25 mouse cellular contexts compared by ENCODE assay signal in genomic region chr4:57224776-57225175, GRCm38 (mm10).
DNase-seq lines count a peak whose midpoint lies in the region; ATAC-seq and TF ChIP-seq lines count a peak whose summit lies in the region.
"Had no signal": no experiment of that assay in that cellular context is flagged by ENCODE, and none has a peak within 500 bp of the region (broad histone marks: within the 10 kb centered on the region; RNA-seq: fewer than 3 reads in every experiment).

No protein-coding gene starts in this region.

- H3K4me2 ChIP-seq in lung, postnatal 0 days (replicated peaks; ENCODE audit: low read depth, low read length) = no peak overlapping the region
- H3K4me2 ChIP-seq: embryonic facial prominence, embryonic 13.5 days; forebrain, embryonic 12.5 days; limb, embryonic 13.5 days; liver, embryonic 12.5 days; lung, embryonic 15.5 days; midbrain, embryonic 11.5 days; neural tube, embryonic 15.5 days had no signal

- no peak for TF ChIP-seq POLR2A in kidney, adult 2 months (IDR thresholded peaks at IDR 0.05; ENCODE audit: low read depth, low read length)

- DNase-seq in kidney, adult 2 months = no peak
- DNase-seq in kidney, adult 11 months = no peak
- DNase-seq in lung, postnatal 0 days (ENCODE audit: low spot score) = no peak
- no peak for DNase-seq in lung, postnatal 36 days
- no peak for DNase-seq in ES-E14 (ENCODE audit: low read depth, low spot score)
- DNase-seq in thymus, postnatal 4 days = no peak
- no peak for DNase-seq in ovary, postnatal 10 days (ENCODE audit: low spot score)
- DNase-seq: adrenal gland, postnatal 14 days; cerebellum, adult 2 months; cerebellum, postnatal 36 days; embryo, embryonic 11 days; kidney, adult 18-20 months; kidney, postnatal 10 days; layer of hippocampus, postnatal 36 days; right cerebral cortex, postnatal 14 days had no signal

- no peak for TF ChIP-seq EP300 in lung, postnatal 0 days (IDR thresholded peaks at IDR 0.05)

- in situ Hi-C loops in ES-E14 (cut with MboI; ENCODE audit: low sequenced_read_pairs in 2 of 2, unreplicated experiment in 2 of 2) = no loop called here

- ATAC-seq in lung, postnatal 0 days = no peak
- ATAC-seq: hindbrain, embryonic 16.5 days; liver, embryonic 12.5 days had no signal

- H3K27me3 ChIP-seq in kidney, adult 2 months (replicated peaks; ENCODE audit: control insufficient read depth, insufficient read depth, low read length) = no peaks in the 10 kb centered on the region
- no peaks in the 10 kb centered on the region for H3K27me3 ChIP-seq in lung, postnatal 0 days (replicated peaks; ENCODE audit: insufficient read depth, low read length)
- H3K27me3 ChIP-seq: embryonic facial prominence, embryonic 13.5 days; forebrain, embryonic 12.5 days; limb, embryonic 13.5 days; liver, embryonic 12.5 days; lung, embryonic 15.5 days; neural tube, embryonic 15.5 days had no signal

- no peak overlapping the region for H3K27ac ChIP-seq in kidney, adult 2 months (ENCODE audit: insufficient read depth, low read depth, low read length)
- no peak overlapping the region for H3K27ac ChIP-seq in lung, postnatal 0 days (ENCODE audit: low read length)
- H3K27ac ChIP-seq in ES-E14 (ENCODE audit: insufficient read depth, low read depth, low read length, poor library complexity, severe bottlenecking) = no peak overlapping the region
- H3K27ac ChIP-seq: embryonic facial prominence, embryonic 13.5 days; forebrain, embryonic 12.5 days; heart, embryonic 10.5 days; limb, embryonic 13.5 days; liver, embryonic 12.5 days; lung, embryonic 15.5 days; neural tube, embryonic 15.5 days had no signal

- TF ChIP-seq CTCF in kidney, adult 2 months (conservative IDR thresholded peaks at IDR 0.05; ENCODE audit: insufficient read depth, insufficient read length, low read depth, low read length) = 0 out of 2 replicates have a peak, but pooled peaks have one; percentile 3
- TF ChIP-seq CTCF in lung, postnatal 0 days (IDR thresholded peaks at IDR 0.05) = peak; percentile 24; the same call in 1 of the 2 replicates

- WGBS in kidney, adult 2 months = 98% methylated on average over 2 of the region's 2 CpGs
- WGBS in lung, postnatal 0 days = 89% methylated on average over 2 of the region's 2 CpGs

- H3K4me1 ChIP-seq in kidney, adult 2 months (ENCODE audit: control insufficient read depth, insufficient read depth, low read length) = no peaks in the 10 kb centered on the region
- no peaks in the 10 kb centered on the region for H3K4me1 ChIP-seq in lung, postnatal 0 days (ENCODE audit: insufficient read depth, low read depth, low read length)
- H3K4me1 ChIP-seq in ES-E14 (ENCODE audit: control insufficient read depth in 2 of 2, insufficient read depth in 2 of 2, low read length in 2 of 2, poor library complexity in 1 of 2) = no peaks in the 10 kb centered on the region
- H3K4me1 ChIP-seq: forebrain, embryonic 12.5 days; heart, embryonic 10.5 days; lung, embryonic 15.5 days had no signal

- H3K9ac ChIP-seq in lung, postnatal 0 days (replicated peaks; ENCODE audit: low read depth) = no peak overlapping the region
- H3K9ac ChIP-seq in ES-E14 (ENCODE audit: insufficient read depth, low read depth, low read length, poor library complexity, severe bottlenecking) = no peak overlapping the region
- H3K9ac ChIP-seq: embryonic facial prominence, embryonic 13.5 days; forebrain, embryonic 12.5 days; limb, embryonic 13.5 days; liver, embryonic 12.5 days; lung, embryonic 15.5 days; neural tube, embryonic 15.5 days had no signal

- H3K4me3 ChIP-seq in kidney, adult 2 months (ENCODE audit: insufficient read depth, low read depth, low read length) = no peak overlapping the region
- H3K4me3 ChIP-seq in lung, postnatal 0 days (ENCODE audit: low read depth, low read length) = no peak overlapping the region
- H3K4me3 ChIP-seq in ES-E14 (ENCODE audit: insufficient read depth in 1 of 2, low read depth in 1 of 2, low read length in 2 of 2, poor library complexity in 1 of 2, severe bottlenecking in 1 of 2) = no peak overlapping the region
- H3K4me3 ChIP-seq: embryonic facial prominence, embryonic 13.5 days; erythroblast, embryonic 14.5 days; forebrain, embryonic 12.5 days; heart, embryonic 10.5 days; limb, embryonic 13.5 days; liver, embryonic 12.5 days; lung, embryonic 15.5 days; neural tube, embryonic 15.5 days had no signal

- no peaks in the 10 kb centered on the region for H3K9me3 ChIP-seq in lung, postnatal 0 days (ENCODE audit: low read length)
- no peaks in the 10 kb centered on the region for H3K9me3 ChIP-seq in ES-E14 (ENCODE audit: control insufficient read depth, insufficient read depth, low read depth, low read length)
- H3K9me3 ChIP-seq: embryonic facial prominence, embryonic 13.5 days; forebrain, embryonic 12.5 days; heart, embryonic 10.5 days; limb, embryonic 13.5 days; liver, embryonic 12.5 days; lung, embryonic 15.5 days; neural tube, embryonic 15.5 days had no signal

- peaks cover 2% of the 10 kb centered on the region; the same call in 1 of the 2 replicates for H3K36me3 ChIP-seq in kidney, adult 2 months (ENCODE audit: control insufficient read depth, insufficient read depth, low read length)
- no peaks in the 10 kb centered on the region for H3K36me3 ChIP-seq in lung, postnatal 0 days (ENCODE audit: insufficient read depth, low read length)
- H3K36me3 ChIP-seq in ES-E14 (ENCODE audit: control insufficient read depth, insufficient read depth, low read length, poor library complexity, severe bottlenecking) = peaks cover 29% of the 10 kb centered on the region
- H3K36me3 ChIP-seq: forebrain, embryonic 12.5 days; heart, embryonic 10.5 days; liver, embryonic 12.5 days had no signal

TF ChIP-seq in ES-E14, 5 proteins besides CTCF, POLR2A, EP300 and RAD21:
- TF ChIP-seq ZC3H11A (IDR thresholded peaks at IDR 0.05; ENCODE audit: borderline replicate concordance, low read depth, low read length) (no peak), MAFK (IDR thresholded peaks at IDR 0.05; ENCODE audit: insufficient read depth, low read depth, low read length) (no peak), ZNF384 (IDR thresholded peaks at IDR 0.05; ENCODE audit: low read depth, low read length) (peak; percentile 70), CHD2 (IDR thresholded peaks at IDR 0.05; ENCODE audit: low read depth, low read length) (no peak), HCFC1 (IDR thresholded peaks at IDR 0.05; ENCODE audit: borderline replicate concordance, insufficient read depth, low read length) (no peak)
